Mouse (Mus musculus) spleen, postnatal 4 days (tissue): ENCODE measurements around the gene Onecut3.

Experiments used
- DNase-seq, 2 experiments: peaks; one replicate each; pipeline ENCODE4 v3.0.0; 2022; ENCODE audit warnings: low spot score in 2 of 2

The Onecut3 gene

GRCm38 (mm10) chr10:80503599-80504220 is 9.1 kb downstream of the Onecut3 start:
- DNase-seq: no peak

- DNase-seq: no peak
Observed at GRCm38 (mm10) chr10:80504724-80505123, 10.1 kb downstream of the Onecut3 start.

- DNase-seq: peak; percentile 74 to 90
Observed at GRCm38 (mm10) chr10:80506222-80506621, 11.6 kb downstream of the Onecut3 start.

DNA sequence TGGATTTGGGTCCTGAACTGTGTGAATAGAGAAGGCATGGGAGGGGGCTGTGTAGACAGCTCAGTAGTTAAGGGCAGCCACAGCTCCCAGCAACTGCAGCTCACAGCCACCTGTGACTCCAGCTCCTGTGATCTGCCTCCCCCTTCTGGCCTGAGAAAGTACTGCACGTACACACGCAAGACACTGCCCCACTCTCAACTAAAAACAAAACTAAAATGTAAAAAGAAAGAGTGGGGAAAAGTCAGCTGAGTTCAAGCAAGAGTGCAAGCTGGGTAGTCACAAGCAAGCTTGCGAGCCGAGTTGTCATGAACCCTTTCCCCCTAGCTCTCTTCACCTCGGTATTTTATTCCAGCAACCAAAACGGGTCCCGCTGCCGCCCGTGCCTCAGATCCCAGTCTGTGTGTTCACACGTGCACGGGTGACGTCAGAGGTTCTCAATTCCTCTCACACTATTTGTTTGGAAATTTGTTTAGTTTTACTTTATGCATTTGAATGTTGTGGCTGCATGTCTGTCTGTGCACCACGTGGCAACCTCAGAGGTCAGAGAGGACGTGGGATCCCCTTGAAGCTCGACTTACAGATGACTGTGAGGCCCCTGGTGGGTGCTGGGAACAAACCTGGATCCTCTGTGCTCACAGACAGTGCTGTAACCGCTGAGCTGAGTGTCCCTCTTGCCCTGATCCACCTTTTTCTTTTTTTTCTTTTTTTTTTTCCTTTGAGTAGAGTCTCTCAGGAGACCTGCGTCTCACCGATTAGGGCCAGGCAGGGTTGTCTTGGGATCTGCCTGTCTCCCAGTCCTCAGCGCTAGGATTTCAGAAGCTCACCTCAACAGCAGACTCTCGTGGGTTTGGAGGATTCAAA is 15.0 kb downstream of the Onecut3 start:
- peak; percentile 86 to 96 for DNase-seq

DNA sequence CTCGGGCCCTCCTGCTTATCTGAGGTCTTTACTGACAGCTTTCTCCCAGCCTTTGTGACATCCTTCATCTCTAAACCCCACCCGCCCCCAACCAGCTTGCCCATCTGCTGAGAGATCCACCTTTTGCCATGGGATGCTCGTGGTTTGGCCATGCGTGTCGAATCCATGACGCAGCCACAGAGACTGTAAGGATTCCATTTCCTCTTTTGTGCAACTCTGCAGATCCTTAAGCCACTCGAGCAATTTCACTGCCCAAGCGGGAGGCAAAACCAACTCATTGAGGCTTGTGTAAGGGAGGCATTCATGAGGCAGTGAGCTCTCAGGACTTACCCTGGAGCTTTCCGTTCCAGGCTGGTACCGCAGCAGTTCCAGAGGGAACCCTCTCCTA is 15.6 kb downstream of the Onecut3 start:
- DNase-seq: no peak

- DNase-seq: no peak
Observed at GRCm38 (mm10) chr10:80513739-80514138, 19.1 kb downstream of the Onecut3 start.

GRCm38 (mm10) chr10:80519287-80519686 is 24.7 kb downstream of the Onecut3 start:
- DNase-seq: no peak

DNA sequence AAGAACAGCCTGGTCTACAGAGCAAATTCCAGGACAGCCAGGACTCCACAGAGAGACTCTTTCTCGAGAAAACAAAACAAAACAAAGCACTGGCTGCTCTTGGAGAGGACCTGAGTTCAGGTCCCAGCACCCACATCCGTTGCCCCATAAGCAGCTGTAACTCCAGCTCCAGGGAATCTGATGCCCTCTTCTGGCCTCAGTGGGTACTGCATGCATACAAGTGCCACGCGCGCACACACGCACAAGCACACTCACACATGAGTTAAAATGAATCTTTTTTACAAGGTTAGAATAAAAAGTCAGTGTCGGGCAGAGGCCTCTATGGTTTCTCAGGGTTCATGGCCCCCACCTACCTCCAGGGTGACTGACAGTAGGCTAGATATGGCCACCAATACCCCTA is 28.7 kb downstream of the Onecut3 start:
- DNase-seq: no peak

DNA sequence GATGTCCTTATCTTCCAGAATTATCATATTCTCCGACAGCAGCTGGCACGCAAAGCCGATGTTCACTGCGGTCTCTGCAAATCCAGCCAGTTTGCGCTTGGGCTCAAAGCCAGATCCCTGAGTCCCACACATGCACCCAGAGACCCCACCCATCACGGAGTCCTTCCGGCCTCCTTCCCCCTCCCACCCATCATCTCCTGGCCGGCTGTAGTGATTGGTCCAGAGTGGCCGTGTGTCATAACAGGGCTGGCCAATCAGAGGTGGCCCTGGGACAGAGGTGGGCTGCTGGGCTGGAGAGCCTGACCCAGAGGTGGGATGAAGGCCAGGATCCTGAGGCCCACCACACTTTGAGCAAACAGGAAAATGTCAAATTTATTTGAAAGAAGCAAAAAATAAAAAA is 31.5 kb downstream of the Onecut3 start:
- no peak for DNase-seq

- DNase-seq: peak in 1 of 2 experiments; percentile 62
Observed at GRCm38 (mm10) chr10:80532783-80533182, 38.1 kb downstream of the Onecut3 start.

GRCm38 (mm10) chr10:80533704-80534103 is 39.1 kb downstream of the Onecut3 start:
- peak; percentile 86 to 87 for DNase-seq

- peak; percentile 90 to 91 for DNase-seq
Observed at GRCm38 (mm10) chr10:80535071-80535470, 40.4 kb downstream of the Onecut3 start.

- peak; percentile 84 to 90 for DNase-seq
Observed at GRCm38 (mm10) chr10:80535711-80536110, 41.1 kb downstream of the Onecut3 start.

DNA sequence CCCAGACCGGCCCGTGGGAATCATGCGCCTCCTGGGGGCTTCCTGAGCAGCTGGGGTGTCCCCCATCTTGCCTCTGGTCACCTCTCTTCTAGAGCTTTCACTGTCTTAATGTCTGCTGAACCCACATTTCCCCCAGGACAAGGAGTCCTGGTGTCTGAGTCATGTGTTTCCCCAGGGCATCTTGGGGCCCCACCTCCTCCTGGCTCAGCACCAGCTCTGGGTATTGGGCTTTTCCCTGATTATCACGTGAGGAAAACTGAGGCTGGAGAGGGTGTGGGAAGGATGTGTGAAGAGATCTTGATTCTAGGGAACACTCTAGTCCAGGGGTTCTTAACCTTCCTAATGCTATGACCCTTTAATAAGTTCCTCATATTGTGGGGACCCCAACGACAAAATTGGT is 43.5 kb downstream of the Onecut3 start:
- no peak for DNase-seq

DNA sequence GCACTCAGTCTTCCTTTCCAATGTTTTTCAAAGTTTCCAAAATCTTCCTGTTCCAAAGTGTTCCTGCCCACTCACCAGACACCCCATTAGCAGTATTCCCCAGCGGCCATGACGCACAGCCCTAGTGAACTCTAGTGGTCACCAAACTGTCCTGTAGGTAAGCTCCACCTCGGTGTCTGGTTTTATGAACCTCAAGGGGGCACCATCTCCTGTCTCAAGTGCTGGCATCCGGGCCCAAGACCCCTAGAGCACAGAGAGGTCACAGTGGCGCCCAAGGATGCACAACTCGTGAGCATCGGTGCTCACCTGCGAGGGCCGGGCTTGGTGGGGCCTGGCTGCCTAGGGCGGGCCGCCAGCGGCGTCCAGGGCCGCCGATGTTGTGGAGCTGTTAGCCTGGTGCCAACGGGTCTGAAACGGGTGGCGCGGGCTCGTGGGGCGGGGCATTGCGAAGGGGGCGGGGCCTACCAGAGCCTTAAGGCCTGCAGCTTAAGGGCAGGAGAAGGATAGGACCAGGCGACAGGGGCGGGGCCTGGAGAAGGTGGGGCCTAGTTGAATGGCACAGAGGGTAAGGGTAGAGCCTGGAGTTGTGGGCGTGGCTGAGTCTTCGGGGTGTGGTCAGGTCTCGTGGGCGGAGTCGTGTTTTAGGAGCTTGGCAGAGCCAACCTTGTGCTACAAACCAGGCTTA is 44.2 kb downstream of the Onecut3 start, which contains the start of gene Atp8b3:
Atp8b3 (minus strand) TSS at position 415 of the 685 bp plus-strand sequence.
- DNase-seq: peak; percentile 99 to 100

DNA sequence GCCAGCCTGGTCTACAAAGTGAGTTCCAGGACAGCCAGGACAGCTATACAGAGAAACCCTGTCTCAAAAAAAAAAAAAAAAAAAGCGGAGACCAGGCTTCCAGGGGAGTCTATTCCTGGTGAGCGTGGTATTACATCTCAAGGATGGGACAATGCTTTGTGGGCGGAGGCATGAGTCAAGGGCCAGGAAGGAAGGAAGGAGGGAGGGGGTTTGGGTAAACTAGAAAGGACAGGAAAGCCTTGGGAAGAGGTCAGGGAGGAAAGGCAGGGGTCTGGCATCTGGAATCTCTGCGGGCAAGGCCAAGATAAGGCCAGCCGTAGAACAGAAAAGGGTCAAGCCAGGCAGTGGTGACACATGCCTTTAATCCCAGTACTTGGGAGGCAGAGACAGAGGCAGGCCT is 44.9 kb downstream of the Onecut3 start:
- no peak for DNase-seq

GRCm38 (mm10) chr10:80543873-80544272 is 49.2 kb downstream of the Onecut3 start:
- no peak for DNase-seq

DNA sequence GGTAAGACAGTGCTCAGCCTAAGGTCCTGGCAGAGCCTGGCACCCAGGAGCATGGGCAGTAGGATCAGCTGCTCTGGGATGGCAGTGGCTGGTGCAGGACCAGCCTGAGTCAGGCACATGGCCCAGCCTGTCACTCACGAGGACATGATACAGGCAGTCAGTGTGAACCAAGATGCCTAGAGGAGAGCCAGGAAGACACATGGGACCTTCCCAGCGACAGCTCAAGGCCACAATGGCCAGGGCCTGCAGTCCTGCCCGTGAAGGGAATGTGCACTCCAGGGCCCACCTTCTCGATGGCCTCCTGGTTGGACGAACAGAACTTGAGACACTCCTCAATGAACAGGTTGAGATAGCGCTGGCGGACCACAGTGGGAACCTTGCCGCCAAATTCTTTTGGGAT is 51.0 kb downstream of the Onecut3 start:
- no peak for DNase-seq

DNA sequence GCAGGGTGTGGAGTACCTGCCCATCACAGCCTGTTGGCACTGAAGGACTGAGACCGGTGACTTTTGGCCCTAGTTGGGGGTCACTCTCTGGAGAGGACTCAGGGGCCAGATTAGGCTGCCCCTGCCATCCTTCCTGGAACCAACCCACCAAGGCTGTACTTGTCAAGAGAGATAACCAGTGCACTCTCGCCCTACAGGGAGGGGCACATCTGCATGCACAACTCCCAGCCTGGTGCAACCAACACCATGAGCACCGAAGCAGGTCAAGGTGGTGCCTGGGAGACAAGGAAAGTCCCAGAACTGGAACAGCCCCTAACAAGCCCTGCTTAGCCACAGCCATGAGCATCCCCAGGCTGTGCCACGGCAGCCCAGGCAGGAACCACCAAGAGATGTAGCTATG is 52.3 kb downstream of the Onecut3 start:
- DNase-seq: no peak

DNA sequence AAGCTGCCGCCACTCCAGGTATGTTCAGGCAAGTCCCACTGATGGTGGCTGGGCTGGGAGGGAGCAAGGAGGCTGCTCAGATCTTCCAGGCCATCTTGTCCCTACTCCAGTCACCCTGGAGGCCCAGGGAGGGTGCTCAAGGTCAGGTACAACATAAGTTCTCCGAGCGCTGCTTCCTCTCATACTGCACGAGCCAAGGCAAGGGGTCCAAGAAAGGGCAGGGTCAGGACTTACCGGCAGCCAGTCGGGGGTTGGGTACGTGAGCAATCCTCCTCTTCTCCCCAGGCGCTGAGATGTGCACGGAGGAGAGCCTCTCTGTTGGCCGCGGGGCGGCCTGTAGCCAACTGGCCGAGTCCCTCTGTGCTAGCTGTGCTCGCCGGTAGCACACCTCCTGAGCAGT is 52.9 kb downstream of the Onecut3 start:
- no peak for DNase-seq

DNA sequence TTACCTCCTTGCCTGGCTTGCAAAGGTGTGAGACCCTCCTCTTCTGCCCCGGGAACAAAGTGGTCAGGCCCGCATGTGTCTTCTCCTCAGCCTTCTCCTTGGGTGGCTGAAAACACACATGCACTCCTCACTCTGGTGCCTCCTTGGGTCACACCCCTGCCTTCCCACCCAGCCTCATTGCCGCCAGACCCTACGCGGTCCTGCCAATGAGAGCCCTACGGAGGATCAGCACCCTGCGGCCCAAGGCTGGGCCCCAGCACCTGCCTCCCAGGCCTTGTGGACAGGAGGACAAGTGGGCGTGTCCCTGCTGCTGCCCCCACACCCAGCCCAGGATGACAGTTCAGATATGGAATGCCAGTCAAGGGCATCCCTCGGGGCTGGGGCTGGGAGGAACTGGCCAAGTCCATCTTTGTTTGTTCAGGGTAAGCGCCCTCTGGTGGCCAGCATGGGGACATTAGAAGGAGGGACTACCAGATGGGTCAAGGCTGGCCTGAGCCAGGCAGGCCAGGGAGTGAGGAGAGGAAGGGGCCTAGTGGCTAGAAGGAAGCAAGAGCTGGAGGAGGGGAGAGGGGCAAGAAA is 53.9 kb downstream of the Onecut3 start:
- DNase-seq: peak; percentile 73 to 90

DNA sequence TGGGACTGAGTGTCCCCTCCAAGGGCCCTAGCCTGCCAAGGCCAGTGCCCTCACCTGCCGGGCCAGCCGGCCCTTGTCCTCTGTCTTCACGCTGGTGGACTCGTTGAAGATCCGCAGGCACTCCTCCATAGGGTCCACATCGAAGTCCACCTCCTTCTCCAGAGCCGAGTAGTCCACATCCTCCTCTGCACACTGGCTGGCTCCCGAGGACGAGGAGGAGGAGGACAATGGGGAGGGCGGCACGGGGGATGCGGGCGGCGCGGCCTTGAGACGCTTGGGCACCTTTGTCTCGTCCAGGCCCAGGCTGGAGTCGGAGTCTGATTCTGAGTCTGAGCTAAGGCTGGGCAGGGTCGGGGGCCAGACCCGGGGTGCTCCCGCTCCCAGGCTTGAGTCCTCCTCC is 54.6 kb downstream of the Onecut3 start:
- no peak for DNase-seq
